Mouse (Mus musculus) adrenal gland, adult 2 months (tissue): Measurements from ENCODE around the gene Csf2rb. TPM values are rescaled to one million over a fixed set of nuclear protein-coding genes. Genes with fewer than 3 reads are reported as not detected.
A peak's percentile ranks its signal among the peaks of the same experiment; 100 is the strongest.
"Not testable (repeated sequence)": the region's sequence is repeated elsewhere in the genome, so short reads cannot be mapped to it uniquely, and the experiment has no call there.

ENCODE experiments used
- DNase-seq: peaks from one replicate; pipeline ENCODE4 v3.0.0; 2021
- polyA plus RNA-seq: library from polyadenylated mRNA; depleted of rRNA; stranded (reverse); fragments of >200 nt; gene quantifications from 2 replicates; pipeline ENCODE4 v1.2.3, GENCODE M21; 2012
- total RNA-seq, 2 experiments: library from RNA; stranded (reverse); gene quantifications; 2 replicates each; pipeline ENCODE4 v1.2.3; 2021

Gene Csf2rb
- total and polyA plus RNA-seq, 3 experiments, result 4.6 to 13.8 (median 8.9) TPM

GRCm38 (mm10) chr15:78327753-78328341 lies 2.3 kb downstream of the Csf2rb start:
- not testable (repeated sequence) for DNase-seq

DNA sequence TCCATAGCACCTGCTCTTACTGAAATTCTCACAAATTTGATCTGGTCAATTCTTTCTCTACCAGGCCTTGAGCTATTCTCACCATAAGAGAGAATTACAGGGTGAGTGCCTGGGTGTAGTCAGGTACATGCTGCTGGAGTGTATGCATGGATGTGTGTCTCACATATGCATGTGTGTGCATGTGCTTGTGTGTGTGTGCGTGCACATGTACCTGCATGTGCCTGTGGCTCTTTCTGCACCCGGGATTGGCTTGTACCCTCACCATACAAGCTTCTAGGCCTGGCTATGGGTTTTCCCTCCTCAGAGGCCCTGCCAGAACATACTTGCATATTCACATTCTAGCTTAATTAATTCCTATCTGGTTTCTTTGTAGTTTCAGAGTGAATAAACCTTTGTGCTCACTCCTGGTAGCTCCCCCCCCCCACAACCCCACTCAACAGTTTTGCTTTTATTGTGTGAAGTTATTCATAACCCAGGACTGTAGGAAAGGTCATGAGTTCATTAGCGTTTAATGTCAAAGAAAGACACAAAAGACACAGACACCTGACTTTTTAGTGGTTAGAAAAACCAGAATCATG lies 3.1 kb downstream of the Csf2rb start:
- DNase-seq, result no peak

GRCm38 (mm10) chr15:78329972-78330371 lies 4.4 kb downstream of the Csf2rb start:
- not testable (repeated sequence) for DNase-seq

DNA sequence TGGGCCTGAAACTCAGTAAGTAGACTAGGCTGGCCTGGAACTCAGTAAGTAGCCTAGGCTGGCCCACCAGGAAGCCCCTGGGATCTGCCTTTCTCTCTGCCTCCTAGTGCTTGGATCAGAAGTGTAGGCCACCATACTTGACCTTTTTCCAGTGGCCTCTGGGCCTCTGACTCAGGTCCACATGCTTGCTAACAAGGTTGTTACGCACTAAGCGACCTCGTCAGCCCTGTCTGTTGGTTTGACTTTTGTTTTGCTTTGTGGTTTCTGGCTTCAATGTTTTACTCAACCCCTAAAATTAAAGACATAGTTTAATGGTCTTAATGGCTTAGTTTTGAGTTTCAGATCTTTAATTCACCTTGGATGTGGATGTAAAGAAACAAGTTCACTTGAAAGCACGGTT lies 5.2 kb downstream of the Csf2rb start:
- DNase-seq, result peak; percentile 79

GRCm38 (mm10) chr15:78331523-78332340 lies 6.2 kb downstream of the Csf2rb start:
- DNase-seq, result no peak

GRCm38 (mm10) chr15:78332981-78333380 lies 7.4 kb downstream of the Csf2rb start:
- DNase-seq, result no peak

DNA sequence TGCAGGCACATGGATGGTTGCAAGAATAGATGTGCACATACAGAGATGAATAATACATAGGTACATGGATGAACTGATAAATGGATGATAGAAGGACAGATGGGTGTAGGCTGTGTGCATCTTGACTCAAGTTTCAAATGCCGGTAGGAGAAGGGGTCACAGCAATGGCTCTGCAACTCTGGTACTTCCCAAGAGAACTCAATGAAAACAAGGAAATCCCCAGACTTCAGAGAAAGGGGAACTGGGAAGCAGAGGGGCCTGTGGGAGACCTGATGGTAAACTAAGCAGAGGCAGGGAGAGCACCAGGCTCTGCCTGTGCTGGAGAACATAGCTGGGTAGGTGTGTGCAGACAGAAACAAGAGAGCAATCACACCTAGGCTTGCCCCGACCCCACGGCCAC lies 8.8 kb downstream of the Csf2rb start:
- no peak for DNase-seq

GRCm38 (mm10) chr15:78339627-78340423 lies 14.3 kb downstream of the Csf2rb start:
- DNase-seq, result peak; percentile 80

- DNase-seq, result not testable (repeated sequence)
Measured at GRCm38 (mm10) chr15:78340919-78341318, 15.4 kb downstream of the Csf2rb start.

DNA sequence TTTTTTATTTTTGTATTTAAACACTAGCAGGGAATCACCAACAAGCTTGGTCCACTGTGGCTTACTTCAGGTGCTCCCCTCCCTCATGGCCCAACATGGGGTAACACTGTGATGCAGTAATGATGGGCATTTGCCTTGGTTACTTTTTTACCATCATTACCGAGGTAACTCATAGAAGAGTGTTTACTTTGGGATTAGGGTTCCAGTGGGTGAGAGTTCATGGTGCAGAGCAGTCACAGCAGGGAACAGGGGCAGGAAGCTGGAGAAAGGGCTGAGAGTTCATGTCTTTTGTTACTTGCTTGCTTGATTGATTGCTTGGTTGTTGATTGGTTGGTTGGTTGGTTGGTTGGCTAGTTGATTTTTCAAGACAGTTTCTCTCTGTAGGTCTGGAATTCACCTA lies 18.1 kb downstream of the Csf2rb start:
- DNase-seq, result no peak

DNA sequence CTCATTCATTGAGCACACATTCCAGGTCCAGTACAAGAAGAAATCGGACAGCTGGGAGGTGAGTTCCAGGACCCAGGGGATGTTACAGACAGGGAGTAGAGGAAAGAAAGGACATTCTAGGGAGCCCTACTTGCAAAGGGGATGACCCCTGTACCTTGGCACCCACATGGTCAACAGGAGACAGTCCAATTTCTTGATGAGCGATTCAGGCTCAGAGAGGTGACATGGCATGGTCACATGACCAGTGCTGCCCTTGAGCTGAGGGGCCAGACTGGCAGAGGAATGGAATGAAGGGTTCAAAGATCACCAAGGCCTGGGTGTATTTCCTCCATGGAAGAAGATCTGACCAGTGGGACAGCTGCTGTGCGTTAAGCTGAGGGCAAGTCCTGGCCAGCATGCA lies 19.0 kb downstream of the Csf2rb start:
- no peak for DNase-seq

- no peak for DNase-seq
Measured at GRCm38 (mm10) chr15:78351586-78352165, 26.1 kb downstream of the Csf2rb start.

DNA sequence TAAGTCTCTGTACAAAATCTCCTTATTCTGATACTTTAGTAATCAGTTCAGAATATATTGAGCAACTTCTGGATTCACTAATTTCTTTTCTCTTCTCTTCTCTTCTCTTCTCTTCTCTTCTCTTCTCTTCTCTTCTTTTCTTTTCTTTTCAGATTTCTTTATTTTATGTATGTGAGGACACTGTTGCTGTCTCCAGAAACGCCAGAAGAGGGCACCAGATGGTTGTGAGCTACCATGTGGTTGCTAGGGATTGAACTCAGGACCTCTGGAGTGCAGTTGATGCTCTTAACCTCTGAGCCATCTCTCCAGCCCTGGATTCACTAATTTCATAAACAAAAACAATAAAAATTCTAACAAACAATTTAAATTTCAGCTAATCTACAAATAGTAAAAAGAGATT lies 29.4 kb downstream of the Csf2rb start:
- DNase-seq, result peak; percentile 44

GRCm38 (mm10) chr15:78355548-78355947 lies 30.0 kb downstream of the Csf2rb start:
- no peak for DNase-seq

DNA sequence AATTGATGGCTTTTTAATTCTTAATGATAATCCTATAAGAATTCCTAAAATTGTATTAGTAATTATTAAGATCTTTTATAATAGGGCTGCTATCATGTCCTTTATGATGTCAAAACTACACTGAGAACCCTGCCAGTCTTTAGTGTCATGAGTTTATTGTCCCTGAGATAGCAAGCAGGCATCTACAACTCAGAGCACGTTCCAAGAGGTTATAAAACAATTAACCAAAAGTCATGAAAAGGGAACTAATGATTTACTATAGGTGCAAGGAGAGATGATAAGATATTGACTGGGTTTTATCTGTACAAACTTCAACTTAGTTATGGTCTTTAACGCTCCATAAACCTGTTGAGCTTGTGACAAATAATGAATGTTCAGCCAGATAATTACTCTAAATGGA lies 40.4 kb downstream of the Csf2rb start:
- no peak for DNase-seq

- DNase-seq, result no peak
Measured at GRCm38 (mm10) chr15:78366875-78367274, 41.3 kb downstream of the Csf2rb start.

DNA sequence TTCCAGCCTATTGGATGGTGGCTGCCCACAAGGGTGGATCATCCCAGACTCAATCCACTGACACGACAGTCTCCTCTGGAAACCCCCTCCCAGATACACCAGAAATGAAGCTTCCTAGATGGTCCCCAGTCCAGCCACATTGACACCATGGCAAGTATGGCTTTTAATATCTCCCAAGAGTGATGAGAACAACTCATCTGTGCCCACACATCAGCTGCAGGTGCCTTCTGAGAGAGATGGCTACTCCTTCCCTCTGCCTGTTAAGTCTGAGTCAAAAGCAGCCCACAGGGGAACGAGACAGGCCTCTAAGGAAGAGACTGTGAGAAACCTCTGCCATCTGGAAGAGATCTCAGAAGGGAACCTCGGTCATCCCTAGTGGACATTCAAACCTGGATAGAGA lies 42.3 kb downstream of the Csf2rb start:
- no peak for DNase-seq

DNA sequence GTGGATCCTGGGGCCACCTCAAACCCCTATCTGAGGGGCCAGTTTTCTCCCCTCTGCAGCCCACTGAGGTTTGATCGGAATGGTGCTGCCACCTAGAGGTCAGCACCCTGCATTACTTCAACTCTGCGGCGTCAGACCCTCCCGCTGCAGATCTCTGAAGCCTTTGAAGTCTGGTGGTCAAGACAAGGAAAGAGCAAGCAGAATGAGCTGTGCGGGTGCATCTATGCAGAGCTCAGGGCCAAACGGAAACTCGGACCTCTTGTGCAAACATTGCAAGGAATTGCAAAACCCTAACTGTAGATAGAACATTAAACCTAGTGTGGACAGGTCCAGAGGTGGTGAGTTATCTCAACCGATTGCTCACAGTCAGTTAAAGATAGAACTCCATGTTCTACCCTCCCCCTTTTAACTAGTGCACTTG lies 43.4 kb downstream of the Csf2rb start:
- DNase-seq, result peak; percentile 58

DNA sequence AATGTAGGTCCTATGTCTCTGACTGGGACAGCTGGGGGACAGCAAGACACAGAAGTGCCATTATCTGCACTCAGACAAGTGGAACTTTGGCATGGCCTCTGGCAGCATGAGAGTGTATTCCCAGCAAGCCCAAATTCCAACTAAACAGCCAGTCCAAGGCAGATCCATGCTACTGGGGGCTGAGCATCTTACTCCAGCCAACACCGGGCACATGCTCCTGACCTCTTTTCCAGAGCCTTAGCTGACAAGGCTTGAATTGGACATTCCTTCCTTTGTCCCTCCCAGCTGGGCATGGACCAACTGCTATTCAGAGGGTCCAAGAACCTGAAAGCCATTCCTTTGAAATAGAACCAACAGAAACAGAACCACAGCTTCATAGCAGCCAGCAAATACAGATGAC lies 44.1 kb downstream of the Csf2rb start:
- DNase-seq, result no peak

GRCm38 (mm10) chr15:78372796-78373195 lies 47.2 kb downstream of the Csf2rb start:
- DNase-seq, result no peak

DNA sequence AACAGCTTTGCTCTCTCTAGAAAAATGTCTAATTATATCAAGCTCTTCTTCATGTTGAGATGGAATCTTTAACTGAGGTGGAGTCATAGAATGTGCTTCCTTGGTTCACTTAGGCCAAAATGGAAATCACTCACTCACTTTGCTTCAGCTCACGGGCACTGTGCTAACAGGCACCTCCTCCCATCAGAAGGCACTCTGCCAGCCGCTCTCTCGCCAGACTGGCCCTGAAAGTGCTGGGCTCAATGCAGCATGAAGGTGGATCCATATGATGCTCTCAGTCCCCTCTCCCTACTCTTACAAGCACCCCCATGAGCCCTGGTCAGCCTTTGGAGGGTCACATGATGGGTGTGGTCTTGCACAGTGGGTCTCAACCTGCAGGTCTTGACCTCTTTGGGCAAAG lies 48.7 kb downstream of the Csf2rb start:
- peak; percentile 71 for DNase-seq

GRCm38 (mm10) chr15:78377859-78378258 lies 52.3 kb downstream of the Csf2rb start:
- DNase-seq, result no peak
